Mouse (Mus musculus) cerebellum, adult 9-10 months (tissue): ENCODE measurements around the gene Slc5a4a.

Source experiments
- DNase-seq: peaks from one replicate; pipeline ENCODE4 v3.0.0; 2022

Slc5a4a gene

GRCm38 (mm10) chr10:76225944-76226343 lies 78.7 kb downstream of the Slc5a4a start:
- DNase-seq = no peak

DNA sequence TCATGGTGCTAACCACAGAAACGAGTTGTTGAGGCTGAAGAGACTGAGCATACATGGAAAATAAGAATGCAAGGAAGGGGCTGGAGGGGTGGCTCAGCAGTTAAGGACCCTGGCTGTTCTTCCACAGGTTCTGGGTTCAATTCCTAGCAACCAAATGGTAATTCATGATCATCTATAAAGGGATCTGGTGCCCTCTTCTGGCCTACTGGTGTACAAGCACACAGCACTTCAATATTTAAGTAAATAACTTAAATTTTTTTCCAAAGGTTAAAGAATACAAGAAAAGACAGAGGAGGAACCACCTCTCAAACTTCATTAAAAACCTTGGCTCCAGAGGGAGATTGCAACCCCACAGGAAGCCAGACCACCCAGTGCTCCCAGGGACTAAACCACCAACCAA lies 82.4 kb downstream of the Slc5a4a start:
- no peak for DNase-seq

- peak; percentile 85 for DNase-seq
Observed at GRCm38 (mm10) chr10:76237341-76238225, 90.3 kb downstream of the Slc5a4a start, which contains the start of gene Prmt2. Prmt2 (minus strand) TSS chr10:76237865.
